18 mouse cellular contexts compared by ENCODE assay signal in the genomic region with DNA sequence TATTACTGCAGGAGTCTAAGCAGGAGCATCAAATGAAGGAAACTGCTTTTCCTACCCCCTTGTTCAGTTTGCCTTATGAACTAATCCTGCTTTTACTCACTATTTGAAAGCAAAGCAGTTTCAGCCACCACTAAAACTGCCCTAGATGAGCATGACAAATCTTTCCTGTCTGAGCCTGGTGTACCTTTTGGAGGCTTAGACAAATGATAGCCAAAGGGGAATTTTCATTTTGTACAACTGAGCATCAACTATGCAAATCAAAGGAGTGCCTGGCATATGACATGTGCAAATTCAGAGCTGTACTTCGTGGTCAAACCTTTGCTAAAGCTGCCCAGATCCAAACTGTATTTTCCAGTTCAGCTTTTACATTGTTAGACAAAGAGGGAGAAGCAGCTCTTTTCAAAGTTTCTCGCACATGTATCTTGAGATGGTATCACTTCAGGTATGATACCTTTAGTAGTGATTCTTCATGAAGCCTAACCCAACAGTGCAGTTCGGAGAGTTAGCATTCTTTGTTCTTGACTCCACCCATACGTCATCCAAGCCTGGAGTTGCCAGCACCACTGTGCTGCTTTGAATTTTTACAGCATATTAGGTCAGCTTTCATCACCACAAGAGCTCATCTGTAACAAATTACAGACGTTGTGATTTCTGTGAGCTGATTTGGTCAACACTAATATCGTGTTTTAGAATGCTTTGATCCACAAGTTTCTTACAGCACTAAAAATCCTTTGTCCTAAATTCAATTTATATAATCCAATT.
"Had no signal": no experiment of that assay in that cellular context is flagged by ENCODE, and none has a peak within 500 bp of the region (broad histone marks: within the 10 kb centered on the region; RNA-seq: fewer than 3 reads in every experiment).

No protein-coding gene starts in this region.

- H3K27ac ChIP-seq: kidney, postnatal 0 days; layer of hippocampus, adult 2 months; left cerebral cortex, adult 2 months; liver, embryonic 13.5 days; neural tube, embryonic 12.5 days; neural tube, embryonic 15.5 days; stomach, postnatal 0 days had no signal

- H3K27me3 ChIP-seq: liver, embryonic 13.5 days; neural tube, embryonic 12.5 days; neural tube, embryonic 15.5 days had no signal

- H3K4me2 ChIP-seq: liver, embryonic 13.5 days; midbrain, embryonic 11.5 days; neural tube, embryonic 12.5 days; neural tube, embryonic 15.5 days had no signal

- DNase-seq: kidney, postnatal 25 days; layer of hippocampus, postnatal 36 days; liver, embryonic 13.5 days; lung, adult 2 months; lung, postnatal 14 days; lung, postnatal 4 days; midbrain, embryonic 14.5 days; right cerebral cortex, adult 18-20 months; right cerebral cortex, postnatal 14 days; right cerebral cortex, postnatal 4 days; thymus, postnatal 25 days had no signal

- H3K36me3 ChIP-seq: liver, embryonic 13.5 days; neural tube, embryonic 12.5 days; neural tube, embryonic 15.5 days had no signal

- H3K9ac ChIP-seq: liver, embryonic 13.5 days; neural tube, embryonic 12.5 days; neural tube, embryonic 15.5 days had no signal

- H3K9me3 ChIP-seq: liver, embryonic 13.5 days; neural tube, embryonic 12.5 days; neural tube, embryonic 15.5 days had no signal

- H3K4me3 ChIP-seq: layer of hippocampus, adult 2 months; left cerebral cortex, adult 2 months; liver, embryonic 13.5 days; neural tube, embryonic 12.5 days; neural tube, embryonic 15.5 days had no signal

- H3K4me1 ChIP-seq: liver, embryonic 13.5 days; neural tube, embryonic 15.5 days had no signal
